Mouse (Mus musculus) heart, embryonic 11.5 days (tissue): Measurements from ENCODE around the gene Lpin1. TPM values are rescaled to one million over a fixed set of nuclear protein-coding genes. Genes with fewer than 3 reads are reported as not detected.

Experiments
- ATAC-seq: fragments of 200-750 bp; cut with Nextera tagmentation; replicated peaks from 2 replicates; pipeline ENCODE4 v1.8.0; 2017; ENCODE audit warnings: moderate library complexity; ENCODE audit not compliant: insufficient number of reproducible peaks, low FRiP score, low TSS enrichment
- H3K27ac ChIP-seq: fragments of 300-500 bp; sonication (generic); 2 replicates; pipeline ENCODE4 v1.5.1; 2014; ENCODE audit warnings: mild to moderate bottlenecking, low read depth, low read length
- H3K27me3 ChIP-seq: fragments of 300-500 bp; sonication (generic); 2 replicates; pipeline ENCODE4 v1.6.1; 2014; ENCODE audit warnings: mild to moderate bottlenecking, low read length, mixed read lengths; ENCODE audit not compliant: control insufficient read depth, insufficient read depth
- H3K36me3 ChIP-seq: fragments of 300-500 bp; sonication (generic); 2 replicates; pipeline ENCODE4 v1.6.1; 2014; ENCODE audit warnings: mild to moderate bottlenecking, low read length, moderate library complexity, mixed read lengths; ENCODE audit not compliant: control insufficient read depth, insufficient read depth
- H3K4me1 ChIP-seq: fragments of 300-500 bp; sonication (generic); 2 replicates; pipeline ENCODE4 v1.6.1; 2014; ENCODE audit warnings: low read length; ENCODE audit not compliant: control insufficient read depth, insufficient read depth
- H3K4me2 ChIP-seq: fragments of 300-500 bp; sonication (generic); 2 replicates; pipeline ENCODE4 v1.6.1; 2014; ENCODE audit warnings: mild to moderate bottlenecking, moderate library complexity
- H3K4me3 ChIP-seq: fragments of 300-500 bp; sonication (generic); 2 replicates; pipeline ENCODE4 v1.5.1; 2014; ENCODE audit warnings: low read depth, low read length
- H3K9ac ChIP-seq: fragments of 300-500 bp; sonication (generic); 2 replicates; pipeline ENCODE4 v1.6.1; 2014; ENCODE audit warnings: mild to moderate bottlenecking, low read depth, low read length, moderate library complexity
- H3K9me3 ChIP-seq: fragments of 300-500 bp; sonication (generic); replicated peaks from 2 replicates; pipeline ENCODE4 v1.6.1; 2016; ENCODE audit warnings: low read length; ENCODE audit not compliant: control insufficient read depth
- WGBS: fragments of 180-500 bp; shearing (Covaris S2); extraction: QIAGEN DNeasy Blood & Tissue Kit; methylation state at CpG from one replicate; pipeline ENCODE4 v1.1.7; 2014; ENCODE audit not compliant: insufficient replicate concordance; 5-methylcytosine and 5-hydroxymethylcytosine counted together
- polyA plus RNA-seq: library from polyadenylated mRNA; unstranded; fragments of >200 nt; fragmentation: Nextera tagmentation; extraction: Ambion mirVana; gene quantifications from 2 replicates; pipeline ENCODE4 v1.2.1, GENCODE M21; 2014

Lpin1 gene
- polyA plus RNA-seq, 1 experiment from 2014 or later: 3.8 TPM

GRCm38 (mm10) chr12:16577665-16578233 is 33.0 kb downstream of the Lpin1 start:
- no peak for ATAC-seq
- no peak overlapping the region for H3K9ac ChIP-seq
- H3K9me3 ChIP-seq: no peaks in the 10 kb centered on the region
- no peaks in the 10 kb centered on the region for H3K27me3 ChIP-seq
- peaks cover 10% of the 10 kb centered on the region for H3K4me1 ChIP-seq
- no peak overlapping the region for H3K4me3 ChIP-seq
- no peak overlapping the region for H3K27ac ChIP-seq
- 68% methylated on average over 9 of the region's 9 CpGs for WGBS
- H3K36me3 ChIP-seq: no peaks in the 10 kb centered on the region; the same call in 1 of the 2 replicates
- H3K4me2 ChIP-seq: no peak overlapping the region

GRCm38 (mm10) chr12:16571278-16571677 is 39.5 kb downstream of the Lpin1 start:
- Histone ChIP-seq H3K27ac (no peak overlapping the region), H3K9ac (no peak overlapping the region), H3K4me2 (no peak overlapping the region), H3K9me3 (no peaks in the 10 kb centered on the region), H3K36me3 (peaks cover 2% of the 10 kb centered on the region; the same call in 1 of the 2 replicates), H3K4me3 (no peak overlapping the region), H3K4me1 (peaks cover 2% of the 10 kb centered on the region; the same call in 1 of the 2 replicates), H3K27me3 (no peaks in the 10 kb centered on the region)
- no peak for ATAC-seq
- 87% methylated on average over 10 of the region's 10 CpGs for WGBS

- ATAC-seq: no peak
- no peak overlapping the region for H3K9ac ChIP-seq
- H3K36me3 ChIP-seq: peaks cover 2% of the 10 kb centered on the region; the same call in 1 of the 2 replicates
- 74% methylated on average over 10 of the region's 10 CpGs for WGBS
- no peak overlapping the region for H3K4me3 ChIP-seq
- H3K4me1 ChIP-seq: peaks cover 2% of the 10 kb centered on the region; the same call in 1 of the 2 replicates
- no peaks in the 10 kb centered on the region for H3K27me3 ChIP-seq
- no peak overlapping the region for H3K4me2 ChIP-seq
- H3K27ac ChIP-seq: no peak overlapping the region
- H3K9me3 ChIP-seq: no peaks in the 10 kb centered on the region
Observed at GRCm38 (mm10) chr12:16570371-16571060, 40.2 kb downstream of the Lpin1 start.

- H3K27me3 ChIP-seq: no peaks in the 10 kb centered on the region
- H3K4me3 ChIP-seq: no peak overlapping the region
- H3K27ac ChIP-seq: no peak overlapping the region
- H3K4me2 ChIP-seq: no peak overlapping the region
- no peak for ATAC-seq
- 59% methylated on average over 11 of the region's 11 CpGs for WGBS
- peaks cover 2% of the 10 kb centered on the region; the same call in 1 of the 2 replicates for H3K4me1 ChIP-seq
- H3K36me3 ChIP-seq: peaks cover 2% of the 10 kb centered on the region; the same call in 1 of the 2 replicates
- no peaks in the 10 kb centered on the region for H3K9me3 ChIP-seq
- H3K9ac ChIP-seq: no peak overlapping the region
Observed at GRCm38 (mm10) chr12:16568936-16569650, 41.7 kb downstream of the Lpin1 start.

GRCm38 (mm10) chr12:16568496-16568895 is 42.3 kb downstream of the Lpin1 start:
- Histone ChIP-seq H3K9me3 (no peaks in the 10 kb centered on the region), H3K4me2 (no peak overlapping the region), H3K27ac (no peak overlapping the region), H3K4me1 (peaks cover 2% of the 10 kb centered on the region; the same call in 1 of the 2 replicates), H3K36me3 (peaks cover 2% of the 10 kb centered on the region; the same call in 1 of the 2 replicates), H3K4me3 (no peak overlapping the region), H3K9ac (no peak overlapping the region), H3K27me3 (no peaks in the 10 kb centered on the region)
- no peak for ATAC-seq
- WGBS: 23% methylated on average over 4 of the region's 4 CpGs

- ATAC-seq: no peak
- H3K4me3 ChIP-seq: no peak overlapping the region
- H3K9me3 ChIP-seq: no peaks in the 10 kb centered on the region
- H3K4me1 ChIP-seq: peaks cover 2% of the 10 kb centered on the region; the same call in 1 of the 2 replicates
- H3K4me2 ChIP-seq: no peak overlapping the region
- no peak overlapping the region for H3K27ac ChIP-seq
- no peaks in the 10 kb centered on the region for H3K27me3 ChIP-seq
- H3K9ac ChIP-seq: no peak overlapping the region
- 82% methylated on average over 6 of the region's 6 CpGs for WGBS
- peaks cover 2% of the 10 kb centered on the region; the same call in 1 of the 2 replicates for H3K36me3 ChIP-seq
Observed at GRCm38 (mm10) chr12:16568090-16568489, 42.7 kb downstream of the Lpin1 start.

- no peak overlapping the region for H3K9ac ChIP-seq
- no peaks in the 10 kb centered on the region for H3K27me3 ChIP-seq
- no peak for ATAC-seq
- no peak overlapping the region for H3K4me3 ChIP-seq
- H3K27ac ChIP-seq: no peak overlapping the region
- WGBS: 67% methylated on average over 9 of the region's 9 CpGs
- peaks cover 2% of the 10 kb centered on the region; the same call in 1 of the 2 replicates for H3K36me3 ChIP-seq
- no peak overlapping the region for H3K4me2 ChIP-seq
- no peaks in the 10 kb centered on the region for H3K9me3 ChIP-seq
- no peaks in the 10 kb centered on the region for H3K4me1 ChIP-seq
Observed at GRCm38 (mm10) chr12:16563427-16563826, 47.3 kb downstream of the Lpin1 start.

GRCm38 (mm10) chr12:16562647-16563046 is 48.1 kb downstream of the Lpin1 start:
- H3K4me2 ChIP-seq: no peak overlapping the region
- no peak overlapping the region for H3K27ac ChIP-seq
- H3K36me3 ChIP-seq: peaks cover 2% of the 10 kb centered on the region; the same call in 1 of the 2 replicates
- no peak overlapping the region for H3K9ac ChIP-seq
- no peak for ATAC-seq
- no peaks in the 10 kb centered on the region for H3K4me1 ChIP-seq
- H3K9me3 ChIP-seq: no peaks in the 10 kb centered on the region
- no peaks in the 10 kb centered on the region for H3K27me3 ChIP-seq
- WGBS: 88% methylated on average over 10 of the region's 10 CpGs
- no peak overlapping the region for H3K4me3 ChIP-seq
